Mouse (Mus musculus) myocyte (in vitro differentiated cells): ENCODE results near the gene Prss30. TPM values are rescaled to one million over a fixed set of nuclear protein-coding genes. Genes with fewer than 3 reads are reported as not detected.
"Not testable (repeated sequence)": the region's sequence is repeated elsewhere in the genome, so short reads cannot be mapped to it uniquely, and the experiment has no call there.

Experiments used
- H3K27me3 ChIP-seq: one replicate; pipeline ENCODE4 v1.6.1; 2011; ENCODE audit not compliant: control insufficient read depth, insufficient read depth, insufficient read length
- H3K36me3 ChIP-seq: one replicate; pipeline ENCODE4 v1.6.1; 2011; ENCODE audit not compliant: control insufficient read depth, insufficient read depth
- H3K4me2 ChIP-seq: one replicate; pipeline ENCODE4 v1.6.1; 2011; ENCODE audit warnings: low read depth, control low read depth
- H3K4me3 ChIP-seq: one replicate; pipeline ENCODE4 v1.5.1; 2011; ENCODE audit warnings: mild to moderate bottlenecking, control low read depth, moderate library complexity
- H3K79me2 ChIP-seq: one replicate; pipeline ENCODE4 v1.6.1; 2011; ENCODE audit not compliant: control insufficient read depth, insufficient read depth
- H3ac ChIP-seq: one replicate; pipeline ENCODE4 v1.6.1; 2011; ENCODE audit not compliant: control insufficient read depth, insufficient read length
- CEBPB ChIP-seq: IDR thresholded peaks from 2 replicates; pipeline ENCODE4 v1.6.1; 2011; ENCODE audit warnings: mild to moderate bottlenecking, moderate library complexity; ENCODE audit not compliant: poor library complexity, insufficient read depth, severe bottlenecking
- E2F4 ChIP-seq: IDR thresholded peaks from one replicate; pipeline ENCODE4 v1.6.1; 2011; ENCODE audit warnings: mild to moderate bottlenecking, control low read depth, moderate library complexity; ENCODE audit not compliant: insufficient read depth
- MAX ChIP-seq: IDR thresholded peaks from one replicate; pipeline ENCODE4 v1.6.1; 2011; ENCODE audit warnings: low read depth, mild to moderate bottlenecking, control low read depth
- MYOD1 ChIP-seq, 3 experiments: IDR thresholded peaks; one replicate each; pipeline ENCODE4 v1.6.1; 2011; ENCODE audit warnings: control low read depth in 2 of 3, low read depth in 2 of 3, mild to moderate bottlenecking in 2 of 3, moderate library complexity in 1 of 3; ENCODE audit not compliant: insufficient read length in 2 of 3, control insufficient read depth in 1 of 3
- MYOG ChIP-seq, 3 experiments: IDR thresholded peaks; one replicate each; pipeline ENCODE4 v1.6.1; 2011; ENCODE audit warnings: control low read depth in 2 of 3, low read depth in 2 of 3, mild to moderate bottlenecking in 2 of 3; ENCODE audit not compliant: insufficient read length in 2 of 3, control insufficient read depth in 1 of 3, insufficient read depth in 1 of 3
- POLR2A ChIP-seq: IDR thresholded peaks from one replicate; pipeline ENCODE4 v1.6.1; 2011; ENCODE audit warnings: low read depth, mild to moderate bottlenecking, control low read depth, moderate library complexity; ENCODE audit not compliant: insufficient read length
- POLR2AphosphoS2 ChIP-seq: IDR thresholded peaks from one replicate; pipeline ENCODE4 v1.6.1; 2011; ENCODE audit warnings: low read depth, control low read depth; ENCODE audit not compliant: insufficient read length
- REST ChIP-seq: IDR thresholded peaks from one replicate; pipeline ENCODE4 v1.6.1; 2011; ENCODE audit warnings: mild to moderate bottlenecking, control low read depth, moderate library complexity; ENCODE audit not compliant: insufficient read depth, insufficient read length
- SRF ChIP-seq: IDR thresholded peaks from one replicate; pipeline ENCODE4 v1.6.1; 2011; ENCODE audit warnings: low read depth; ENCODE audit not compliant: control insufficient read depth, insufficient read length
- TCF12 ChIP-seq: IDR thresholded peaks from one replicate; pipeline ENCODE4 v1.6.1; 2011; ENCODE audit warnings: mild to moderate bottlenecking, control low read depth; ENCODE audit not compliant: poor library complexity, insufficient read depth, severe bottlenecking
- TCF3 ChIP-seq: IDR thresholded peaks from one replicate; pipeline ENCODE4 v1.6.1; 2011; ENCODE audit warnings: low read depth, control low read depth; ENCODE audit not compliant: insufficient read length
- USF1 ChIP-seq: IDR thresholded peaks from one replicate; pipeline ENCODE4 v1.6.1; 2011; ENCODE audit warnings: low read depth, mild to moderate bottlenecking, control low read depth, moderate library complexity
- polyA plus RNA-seq: library from polyadenylated mRNA; unstranded; fragments of >200 nt; fragmentation: generic; extraction: Trizol; gene quantifications from one replicate; pipeline ENCODE4 v1.2.1, GENCODE M21; 2012; ENCODE audit warnings: missing spikeins

Gene Prss30
- polyA plus RNA-seq, 1 experiment = 0.06 TPM

- Histone ChIP-seq H3K4me3 (no peak overlapping the region), H3ac (no peak overlapping the region), H3K4me2 (no peak overlapping the region), H3K36me3 (no peaks in the 10 kb centered on the region), H3K79me2 (no peaks in the 10 kb centered on the region), H3K27me3 (peaks cover 4% of the 10 kb centered on the region)
- TF ChIP-seq MYOD1 (IDR thresholded peaks at IDR 0.05; ENCODE audit: control insufficient read depth in 1 of 3, insufficient read length in 2 of 3, low read depth in 2 of 3) = peak in 1 of 3 experiments; percentile 14
- no peak for TF ChIP-seq USF1
These were observed 14.5 kb downstream of the Prss30 start for GRCm38 (mm10) chr17:23965805-23966425.

DNA sequence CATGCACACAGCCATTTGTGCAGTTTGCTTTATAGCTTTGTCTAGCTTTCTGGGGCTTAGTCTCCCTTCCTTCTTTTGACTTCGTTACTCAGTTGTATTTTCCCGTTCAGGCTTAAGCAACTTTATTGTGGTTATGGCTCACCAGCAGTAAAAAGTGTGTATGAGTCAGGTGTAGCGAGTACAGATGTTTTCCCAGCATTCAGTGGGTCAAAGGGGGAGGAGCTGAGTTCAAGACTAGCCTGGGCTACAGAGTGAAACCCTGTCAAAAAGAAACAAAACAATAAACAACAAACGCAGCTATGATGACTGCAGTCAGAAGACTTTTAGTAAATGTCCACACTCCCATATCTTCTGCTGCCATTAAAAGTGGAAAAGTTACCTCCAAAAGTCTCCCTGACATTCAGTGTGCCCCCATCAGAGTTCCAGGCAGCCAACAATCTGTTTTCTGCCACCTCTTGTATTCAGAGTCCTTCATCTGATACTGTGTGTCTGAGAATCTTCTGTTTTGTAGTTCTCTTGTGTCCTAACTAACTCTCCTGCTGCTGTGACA lies 18.7 kb downstream of the Prss30 start:
- Histone ChIP-seq H3K4me3 (no peak overlapping the region), H3ac (no peak overlapping the region), H3K4me2 (no peak overlapping the region), H3K27me3 (peaks cover 9% of the 10 kb centered on the region), H3K36me3 (no peaks in the 10 kb centered on the region), H3K79me2 (no peaks in the 10 kb centered on the region)
- TF ChIP-seq TCF12 (no peak), MAX (no peak), TCF3 (no peak), MYOD1 (IDR thresholded peaks at IDR 0.05; ENCODE audit: control insufficient read depth in 1 of 3, insufficient read length in 2 of 3, low read depth in 2 of 3) (no peak), POLR2AphosphoS2 (no peak), REST (no peak), USF1 (no peak), SRF (no peak), CEBPB (no peak), POLR2A (no peak), MYOG (IDR thresholded peaks at IDR 0.05; ENCODE audit: control insufficient read depth in 1 of 3, insufficient read depth in 1 of 3, insufficient read length in 2 of 3, low read depth in 2 of 3) (no peak), E2F4 (no peak)

- H3K27me3 ChIP-seq = peaks cover 13% of the 10 kb centered on the region
These were observed 20.2 kb downstream of the Prss30 start for GRCm38 (mm10) chr17:23960084-23960738.

GRCm38 (mm10) chr17:23955174-23955573 lies 25.2 kb downstream of the Prss30 start, which contains the start of gene Sbpl:
Gene Sbpl (minus strand): TSS chr17:23955274.
- TF ChIP-seq POLR2A = no peak
- TF ChIP-seq TCF3 = no peak
- TF ChIP-seq MYOD1 (IDR thresholded peaks at IDR 0.05; ENCODE audit: control insufficient read depth in 1 of 3, insufficient read length in 2 of 3, low read depth in 2 of 3) = no peak
- no peak for TF ChIP-seq REST
- no peak for TF ChIP-seq MYOG (IDR thresholded peaks at IDR 0.05; ENCODE audit: control insufficient read depth in 1 of 3, insufficient read depth in 1 of 3, insufficient read length in 2 of 3, low read depth in 2 of 3)
- no peak for TF ChIP-seq USF1
- TF ChIP-seq POLR2AphosphoS2 = no peak
- no peak for TF ChIP-seq MAX
- TF ChIP-seq E2F4 = no peak
- no peak for TF ChIP-seq SRF
- no peak for TF ChIP-seq CEBPB
- no peak for TF ChIP-seq TCF12
- H3K27me3 ChIP-seq = peaks cover 19% of the 10 kb centered on the region
- H3K79me2 ChIP-seq = no peaks in the 10 kb centered on the region
- no peak within 1 kb of the TSS for H3ac ChIP-seq
- H3K4me3 ChIP-seq = no peak within 1 kb of the TSS
- no peaks in the 10 kb centered on the region for H3K36me3 ChIP-seq
- H3K4me2 ChIP-seq = no peak within 1 kb of the TSS

More at GRCm38 (mm10) chr17:23960084-23960738, 20.2 kb downstream of the Prss30 start:
- no peaks in the 10 kb centered on the region for H3K79me2 ChIP-seq
- H3ac ChIP-seq = no peak overlapping the region
- H3K4me3 ChIP-seq = no peak overlapping the region
- TF ChIP-seq TCF12 = no peak
- no peak for TF ChIP-seq TCF3
- TF ChIP-seq MAX = no peak
- no peak for TF ChIP-seq MYOD1 (IDR thresholded peaks at IDR 0.05; ENCODE audit: control insufficient read depth in 1 of 3, insufficient read length in 2 of 3, low read depth in 2 of 3)
- no peak for TF ChIP-seq REST
- no peak for TF ChIP-seq USF1
- no peak for TF ChIP-seq SRF
- no peak for TF ChIP-seq CEBPB
- TF ChIP-seq POLR2A = no peak
- TF ChIP-seq POLR2AphosphoS2 = no peak
- TF ChIP-seq E2F4 = no peak
- TF ChIP-seq MYOG (IDR thresholded peaks at IDR 0.05; ENCODE audit: control insufficient read depth in 1 of 3, insufficient read depth in 1 of 3, insufficient read length in 2 of 3, low read depth in 2 of 3) = no peak
- no peak overlapping the region for H3K4me2 ChIP-seq
- H3K36me3 ChIP-seq = no peaks in the 10 kb centered on the region

- H3K4me2 ChIP-seq, H3K4me3 ChIP-seq, H3K36me3 ChIP-seq, H3K27me3 ChIP-seq, H3K79me2 ChIP-seq, H3ac ChIP-seq: not testable (repeated sequence)
These were observed 29.5 kb downstream of the Prss30 start for GRCm38 (mm10) chr17:23950828-23951227.
